Mouse (Mus musculus) testis, adult 2 months (tissue): ENCODE measurements around the gene Depdc1b.

ENCODE experiments used
- CTCF ChIP-seq: fragments of 200-500 bp; IDR thresholded peaks from 2 replicates; pipeline ENCODE4 v1.5.1; 2012; ENCODE audit warnings: low read depth, mild to moderate bottlenecking, inconsistent platforms, low read length, moderate library complexity; ENCODE audit not compliant: control insufficient read depth, insufficient read depth, insufficient replicate concordance
- POLR2A ChIP-seq: fragments of 200-500 bp; IDR thresholded peaks from 2 replicates; pipeline ENCODE4 v1.6.1; 2012; ENCODE audit warnings: low read depth, mild to moderate bottlenecking, inconsistent platforms, low read length, moderate library complexity; ENCODE audit not compliant: control insufficient read depth

DNA sequence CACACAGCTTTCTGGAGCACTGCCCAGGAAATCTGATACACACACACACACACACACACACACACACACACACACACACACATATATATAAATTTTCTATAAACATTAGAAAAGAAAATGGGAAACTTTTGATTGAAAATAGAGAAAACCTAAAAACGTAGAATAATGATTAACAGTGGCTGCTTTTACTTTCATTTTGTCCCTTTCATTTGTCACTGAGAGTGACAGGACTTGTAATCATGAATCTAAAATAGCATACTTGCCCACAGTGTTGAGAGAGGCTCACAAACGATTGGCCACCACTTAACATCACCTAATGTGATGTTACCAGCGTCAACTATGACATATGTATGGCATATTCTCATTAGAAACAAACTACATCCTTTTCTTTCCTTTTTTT, 26.7 kb upstream of the Depdc1b start:
- TF ChIP-seq CTCF (no peak), POLR2A (no peak)
